23 mouse cellular contexts compared by ENCODE assay signal in the genomic region with DNA sequence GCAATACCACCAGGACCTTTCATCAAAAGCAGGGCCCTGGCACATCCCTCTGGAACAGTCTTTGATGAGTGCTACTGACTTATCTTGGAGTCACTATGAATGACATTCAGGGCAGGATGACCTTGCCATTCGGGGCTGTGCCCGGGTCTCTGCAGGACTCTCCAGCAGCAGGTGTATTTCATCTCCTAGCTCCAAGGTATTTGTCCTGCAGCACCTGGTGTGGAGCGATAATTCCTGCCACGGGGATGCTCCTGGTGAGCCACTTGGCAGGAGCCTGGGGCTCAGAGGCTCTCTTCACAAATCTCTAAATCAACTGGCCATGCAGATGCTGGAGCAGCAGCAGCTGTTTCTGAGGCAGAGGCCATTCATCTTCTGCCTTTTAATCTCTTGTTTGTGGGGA.
DNase-seq lines count a peak whose midpoint lies in the region; ATAC-seq lines count a peak whose summit lies in the region.
"Had no signal": no experiment of that assay in that cellular context is flagged by ENCODE, and none has a peak within 500 bp of the region (broad histone marks: within the 10 kb centered on the region; RNA-seq: fewer than 3 reads in every experiment).

No protein-coding gene starts in this region.

- WGBS in hindbrain, embryonic 10.5 days: 69% methylated on average over 4 of the region's 4 CpGs
- WGBS in hindbrain, embryonic 13.5 days: 76% methylated on average over 4 of the region's 4 CpGs
- 45% methylated on average over 4 of the region's 4 CpGs for WGBS in neural tube, embryonic 15.5 days

- H3K27me3 ChIP-seq in hindbrain, embryonic 10.5 days (ENCODE audit: insufficient read depth, poor library complexity, severe bottlenecking): no peaks in the 10 kb centered on the region
- no peaks in the 10 kb centered on the region for H3K27me3 ChIP-seq in hindbrain, embryonic 13.5 days
- H3K27me3 ChIP-seq in neural tube, embryonic 15.5 days (replicated peaks): no peaks in the 10 kb centered on the region
- H3K27me3 ChIP-seq: CH12.LX; forebrain, embryonic 13.5 days; hindbrain, embryonic 15.5 days; Patski had no signal

- DNase-seq in adrenal gland, adult 2 months: peak; percentile 40
- no peak for DNase-seq in adrenal gland, adult 18-20 months (ENCODE audit: low spot score in 2 of 2)
- DNase-seq in hindbrain, embryonic 10.5 days (ENCODE audit: low spot score): no peak
- DNase-seq in ovary, adult 18-20 months (ENCODE audit: low spot score): no peak
- DNase-seq: adrenal gland, postnatal 25 days; B cell, adult 2 months; cerebellum, adult 18-20 months; cerebellum, adult 9-10 months; cerebellum, postnatal 14 days; gastrocnemius, postnatal 10 days; gastrocnemius, postnatal 36 days; heart, postnatal 36 days had no signal

- H3K36me3 ChIP-seq in hindbrain, embryonic 10.5 days: no peaks in the 10 kb centered on the region
- H3K36me3 ChIP-seq in hindbrain, embryonic 13.5 days: no peaks in the 10 kb centered on the region
- H3K36me3 ChIP-seq in neural tube, embryonic 15.5 days: no peaks in the 10 kb centered on the region
- H3K36me3 ChIP-seq: forebrain, embryonic 10.5 days; G1E; hindbrain, embryonic 15.5 days had no signal

- H3K4me1 ChIP-seq in hindbrain, embryonic 10.5 days (replicated peaks): peaks cover 22% of the 10 kb centered on the region
- H3K4me1 ChIP-seq in hindbrain, embryonic 13.5 days (replicated peaks): peaks cover 30% of the 10 kb centered on the region
- 0 out of 2 replicates have a peak, but pooled peaks cover 10% of the 10 kb centered on the region for H3K4me1 ChIP-seq in neural tube, embryonic 15.5 days

- H3K9me3 ChIP-seq in hindbrain, embryonic 10.5 days: no peaks in the 10 kb centered on the region
- no peaks in the 10 kb centered on the region for H3K9me3 ChIP-seq in hindbrain, embryonic 13.5 days
- H3K9me3 ChIP-seq in neural tube, embryonic 15.5 days (replicated peaks): no peaks in the 10 kb centered on the region
- H3K9me3 ChIP-seq: forebrain, embryonic 10.5 days; forebrain, embryonic 13.5 days; hindbrain, embryonic 15.5 days had no signal

- no peak overlapping the region for H3K4me3 ChIP-seq in hindbrain, embryonic 10.5 days
- H3K4me3 ChIP-seq in hindbrain, embryonic 13.5 days: no peak overlapping the region
- no peak overlapping the region for H3K4me3 ChIP-seq in neural tube, embryonic 15.5 days (replicated peaks)
- H3K4me3 ChIP-seq: forebrain, embryonic 10.5 days; forebrain, embryonic 13.5 days; hindbrain, embryonic 15.5 days had no signal

- no peak overlapping the region for H3K9ac ChIP-seq in hindbrain, embryonic 13.5 days
- H3K9ac ChIP-seq in neural tube, embryonic 15.5 days (replicated peaks): no peak overlapping the region
- H3K9ac ChIP-seq: forebrain, embryonic 13.5 days; hindbrain, embryonic 15.5 days had no signal

- no peak for ATAC-seq in hindbrain, embryonic 13.5 days (ENCODE audit: low FRiP score)
- ATAC-seq in neural tube, embryonic 15.5 days (ENCODE audit: low FRiP score): peak; percentile 32; the same call in 1 of the 2 replicates
- ATAC-seq: forebrain, embryonic 13.5 days; forebrain, embryonic 16.5 days; intestine, postnatal 0 days; Patski had no signal

- H3K4me2 ChIP-seq in hindbrain, embryonic 13.5 days: no peak overlapping the region
- no peak overlapping the region for H3K4me2 ChIP-seq in neural tube, embryonic 15.5 days
- H3K4me2 ChIP-seq: forebrain, embryonic 13.5 days; heart, embryonic 11.5 days; hindbrain, embryonic 15.5 days had no signal

- peak overlapping the region; percentile 23; the same call in 1 of the 2 replicates for H3K27ac ChIP-seq in hindbrain, embryonic 10.5 days
- no peak overlapping the region for H3K27ac ChIP-seq in hindbrain, embryonic 13.5 days
- H3K27ac ChIP-seq in neural tube, embryonic 15.5 days (replicated peaks): no peak overlapping the region
- H3K27ac ChIP-seq: forebrain, embryonic 10.5 days; forebrain, embryonic 13.5 days; hindbrain, embryonic 15.5 days had no signal
